Mouse (Mus musculus) brain, embryonic 14.5 days (tissue): Measurements from ENCODE around the gene Slc9a8. TPM values are rescaled to one million over a fixed set of nuclear protein-coding genes. Genes with fewer than 3 reads are reported as not detected.

Experiments used
- DNase-seq: peaks from one replicate; pipeline ENCODE4 v3.0.0-alpha.2; 2011; ENCODE audit warnings: low read depth
- CTCF ChIP-seq: fragments of 200-500 bp; IDR thresholded peaks from 2 replicates; pipeline ENCODE4 v1.5.1; 2012; ENCODE audit warnings: inconsistent platforms, mild to moderate bottlenecking, moderate library complexity, borderline replicate concordance; ENCODE audit not compliant: insufficient read depth, insufficient read length; ENCODE audit errors: extremely low read depth
- POLR2A ChIP-seq: fragments of 200-500 bp; IDR thresholded peaks from 2 replicates; pipeline ENCODE4 v1.6.1; 2012; ENCODE audit warnings: mild to moderate bottlenecking, inconsistent platforms, borderline replicate concordance; ENCODE audit not compliant: poor library complexity, insufficient read depth, insufficient read length, severe bottlenecking; ENCODE audit errors: extremely low read depth
- polyA plus RNA-seq: library from polyadenylated mRNA; depleted of rRNA; stranded (reverse); fragments of >200 nt; gene quantifications from 2 replicates; pipeline ENCODE4 v1.2.3, GENCODE M21; 2012

The Slc9a8 gene
- polyA plus RNA-seq, 1 experiment: 45.5 TPM

- TF ChIP-seq CTCF (no peak), POLR2A (no peak)
- no peak for DNase-seq
These were observed 5.4 kb upstream of the Slc9a8 start for GRCm38 (mm10) chr2:167415970-167416563.

- TF ChIP-seq POLR2A: no peak
- no peak for TF ChIP-seq CTCF
- DNase-seq: no peak
These were observed 4.5 kb upstream of the Slc9a8 start for GRCm38 (mm10) chr2:167417048-167417447.

GRCm38 (mm10) chr2:167417694-167418093 lies 3.8 kb upstream of the Slc9a8 start:
- no peak for TF ChIP-seq POLR2A
- TF ChIP-seq CTCF: peak; percentile 68; the same call in 1 of the 2 replicates
- peak; percentile 72 for DNase-seq

GRCm38 (mm10) chr2:167419204-167419603 lies 2.3 kb upstream of the Slc9a8 start:
- peak; percentile 70 for DNase-seq

GRCm38 (mm10) chr2:167420811-167421241 lies 686 bp upstream of the Slc9a8 start:
- TF ChIP-seq POLR2A (no peak), CTCF (no peak)
- DNase-seq: peak; percentile 12

More at GRCm38 (mm10) chr2:167419204-167419603, 2.3 kb upstream of the Slc9a8 start:
- TF ChIP-seq POLR2A: no peak
- TF ChIP-seq CTCF: peak; percentile 81

GRCm38 (mm10) chr2:167422150-167422470 lies 598 bp downstream of the Slc9a8 start:
- DNase-seq: no peak
- no peak for TF ChIP-seq CTCF
- no peak for TF ChIP-seq POLR2A

GRCm38 (mm10) chr2:167423031-167423611 lies 1.6 kb downstream of the Slc9a8 start:
- no peak for DNase-seq
- TF ChIP-seq CTCF: no peak
- no peak for TF ChIP-seq POLR2A

GRCm38 (mm10) chr2:167424040-167424439 lies 2.5 kb downstream of the Slc9a8 start:
- no peak for DNase-seq
- TF ChIP-seq POLR2A: no peak
- TF ChIP-seq CTCF: no peak

- TF ChIP-seq POLR2A (no peak), CTCF (no peak)
- no peak for DNase-seq
These were observed 3.0 kb downstream of the Slc9a8 start for GRCm38 (mm10) chr2:167424516-167424915.

GRCm38 (mm10) chr2:167425407-167425806 lies 3.9 kb downstream of the Slc9a8 start:
- TF ChIP-seq CTCF (no peak), POLR2A (no peak)
- DNase-seq: no peak

GRCm38 (mm10) chr2:167429596-167429995 lies 8.1 kb downstream of the Slc9a8 start:
- no peak for TF ChIP-seq CTCF
- TF ChIP-seq POLR2A: no peak
- no peak for DNase-seq
